Mouse (Mus musculus): Measurements from ENCODE around the gene Gm20388. TPM values are rescaled to one million over a fixed set of nuclear protein-coding genes. Genes with fewer than 3 reads are reported as not detected.

Gene Gm20388
- polyA plus RNA-seq, 1 experiment from 2014 or later: not detected

DNA sequence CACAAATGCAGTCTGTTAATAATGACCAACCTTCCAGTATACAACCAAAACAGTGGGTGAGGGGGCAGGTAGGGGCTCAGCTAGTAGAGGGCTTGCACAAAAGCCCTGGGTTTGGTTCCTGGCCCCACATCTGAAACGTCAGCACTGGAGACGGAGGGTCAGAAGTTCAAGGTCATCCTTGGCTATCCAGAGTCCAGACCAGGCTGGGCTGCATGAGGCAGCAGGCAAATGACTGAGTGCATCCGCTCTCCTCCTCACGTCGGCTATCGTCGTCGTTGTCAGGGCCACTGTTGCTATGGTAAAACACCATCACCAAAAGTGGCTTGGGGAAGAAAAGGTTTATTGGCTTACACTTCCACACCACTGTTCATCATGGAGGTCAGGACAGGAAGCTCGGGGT lies 2503.7 kb downstream of the Gm20388 start:
- no peak overlapping the region for H3K9ac ChIP-seq
- ATAC-seq (ENCODE audit: low read depth) (no peak), DNase-seq (no peak)
- no peaks in the 10 kb centered on the region for H3K9me3 ChIP-seq (replicated peaks)
- peaks cover 8% of the 10 kb centered on the region; the same call in 1 of the 2 replicates for H3K4me1 ChIP-seq (replicated peaks)
- WGBS (ENCODE audit: insufficient replicate concordance): 84% methylated on average over 9 of the region's 9 CpGs
- H3K4me3 ChIP-seq (replicated peaks): no peak overlapping the region
- no peak overlapping the region for H3K27ac ChIP-seq
- no peak overlapping the region for H3K4me2 ChIP-seq
- H3K36me3 ChIP-seq: peaks cover 96% of the 10 kb centered on the region
- H3K27me3 ChIP-seq: no peaks in the 10 kb centered on the region

DNA sequence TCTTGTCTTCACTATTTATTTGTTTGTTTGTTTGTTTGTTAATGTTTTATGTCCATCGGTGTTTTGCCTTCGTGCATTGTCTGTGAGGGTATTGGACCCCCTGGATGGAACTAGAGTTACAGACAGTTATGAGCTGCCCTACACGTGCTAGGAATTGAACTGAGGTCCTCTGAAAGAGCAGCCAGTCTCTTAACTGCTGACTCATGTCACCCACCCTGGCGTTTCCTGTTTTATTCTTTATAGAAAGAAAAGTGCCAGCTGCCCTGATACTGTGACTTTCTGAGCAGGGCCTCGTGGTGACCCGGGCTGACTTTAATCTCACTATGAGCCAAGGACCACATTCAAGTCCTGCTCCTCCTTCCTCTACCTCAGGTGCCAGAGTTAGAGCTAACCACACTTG lies 2504.9 kb downstream of the Gm20388 start:
- 47% methylated on average over 6 of the region's 6 CpGs for WGBS (ENCODE audit: insufficient replicate concordance)
- no peaks in the 10 kb centered on the region for H3K9me3 ChIP-seq (replicated peaks)
- no peaks in the 10 kb centered on the region for H3K27me3 ChIP-seq
- H3K4me2 ChIP-seq: no peak overlapping the region
- no peak overlapping the region for H3K9ac ChIP-seq
- no peak for DNase-seq
- H3K4me1 ChIP-seq (replicated peaks): peaks cover 8% of the 10 kb centered on the region; the same call in 1 of the 2 replicates
- H3K4me3 ChIP-seq (replicated peaks): no peak overlapping the region
- ATAC-seq (ENCODE audit: low read depth): no peak
- H3K36me3 ChIP-seq: peaks cover 83% of the 10 kb centered on the region
- peak overlapping the region; percentile 29 for H3K27ac ChIP-seq

DNA sequence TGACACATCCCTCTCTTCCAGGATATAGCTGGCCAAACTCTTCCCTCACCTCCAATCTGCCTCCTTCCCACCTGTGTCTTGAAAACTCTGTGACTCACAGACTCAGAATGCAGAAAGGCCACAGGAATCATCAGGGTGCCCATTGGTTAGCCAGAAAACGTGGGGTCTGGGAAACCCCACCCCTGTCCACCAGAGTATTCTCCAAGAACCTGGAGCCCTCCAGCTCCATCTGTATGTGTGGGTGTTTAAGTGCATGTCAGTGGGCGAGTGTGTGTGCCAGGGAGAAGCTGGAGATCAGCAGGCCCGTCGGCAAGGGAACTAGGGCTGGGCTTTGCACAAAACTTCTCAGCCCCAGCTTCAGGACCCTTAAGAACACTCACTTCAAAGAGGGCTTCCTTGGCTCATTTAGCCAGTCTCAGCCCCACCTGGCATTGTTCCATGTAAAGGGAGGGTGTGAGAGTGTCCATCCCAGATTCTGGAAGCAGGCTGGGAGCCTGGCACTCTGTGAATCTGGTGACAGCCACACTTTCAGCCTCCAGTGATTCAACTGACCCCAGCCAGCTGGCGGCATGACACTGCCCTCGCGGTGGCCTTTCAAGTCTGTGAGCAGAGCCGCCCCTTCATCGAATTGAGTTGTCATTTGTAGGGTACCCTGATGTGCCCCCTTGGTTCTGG lies 2509.4 kb downstream of the Gm20388 start:
- Histone ChIP-seq H3K4me3 (replicated peaks) (no peak overlapping the region), H3K4me2 (no peak overlapping the region), H3K27me3 (no peaks in the 10 kb centered on the region), H3K9ac (no peak overlapping the region), H3K9me3 (replicated peaks) (no peaks in the 10 kb centered on the region), H3K36me3 (peaks cover 42% of the 10 kb centered on the region), H3K27ac (no peak overlapping the region), H3K4me1 (replicated peaks) (peaks cover 9% of the 10 kb centered on the region; the same call in 1 of the 2 replicates)
- ATAC-seq (ENCODE audit: low read depth): no peak
- 72% methylated on average over 9 of the region's 9 CpGs for WGBS (ENCODE audit: insufficient replicate concordance)
- DNase-seq: no peak

DNA sequence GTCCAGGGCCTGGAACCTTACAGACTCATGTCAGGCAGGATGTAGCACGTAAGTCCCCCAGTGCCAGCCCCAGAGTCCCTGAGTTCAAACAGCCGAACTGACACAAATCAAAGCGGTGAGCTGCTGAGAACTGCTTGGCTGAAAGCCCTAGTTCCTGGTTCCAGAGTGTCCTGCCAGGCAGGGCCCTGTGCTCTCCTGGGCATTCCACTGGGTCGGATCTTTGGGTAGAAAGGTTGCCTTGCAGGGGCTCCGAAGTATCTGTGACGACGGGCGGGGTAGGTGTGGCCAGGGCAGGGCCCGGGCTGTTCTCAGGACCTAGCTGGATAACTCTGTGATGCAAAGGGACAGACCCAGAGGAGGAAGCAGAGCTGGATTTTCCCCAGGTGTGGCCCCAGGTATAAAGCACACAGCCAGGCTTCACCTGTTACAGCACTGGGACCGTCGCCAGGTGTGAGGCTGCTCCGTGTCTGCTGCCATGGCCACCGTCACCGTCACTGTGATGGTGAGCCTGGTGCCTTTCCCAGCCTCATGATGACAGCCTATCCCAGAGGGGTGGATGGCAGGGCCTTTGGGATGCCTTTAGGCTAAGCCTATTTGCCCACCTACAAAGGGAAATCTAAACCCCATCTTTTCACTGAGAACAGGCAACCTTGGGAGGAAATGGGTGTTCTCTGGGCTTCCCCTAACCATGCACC lies 2510.9 kb downstream of the Gm20388 start, which contains the start of gene Il17c:
Il17c (plus strand) TSS at position 645 of the 695 bp plus-strand sequence.
- H3K9me3 ChIP-seq (replicated peaks): no peaks in the 10 kb centered on the region
- ATAC-seq (ENCODE audit: low read depth) (no peak), DNase-seq (no peak)
- peaks cover 39% of the 10 kb centered on the region for H3K36me3 ChIP-seq
- H3K27ac ChIP-seq: no peak within 1 kb of the TSS
- 71% methylated on average over 14 of the region's 14 CpGs for whole genome bisulfite sequencing (ENCODE audit: insufficient replicate concordance)
- no peak within 1 kb of the TSS for H3K4me3 ChIP-seq (replicated peaks)
- H3K4me2 ChIP-seq: no peak within 1 kb of the TSS
- no peaks in the 10 kb centered on the region for H3K27me3 ChIP-seq
- H3K4me1 ChIP-seq (replicated peaks): 0 out of 2 replicates have a peak, but pooled peaks cover 4% of the 10 kb centered on the region
- no peak within 1 kb of the TSS for H3K9ac ChIP-seq

DNA sequence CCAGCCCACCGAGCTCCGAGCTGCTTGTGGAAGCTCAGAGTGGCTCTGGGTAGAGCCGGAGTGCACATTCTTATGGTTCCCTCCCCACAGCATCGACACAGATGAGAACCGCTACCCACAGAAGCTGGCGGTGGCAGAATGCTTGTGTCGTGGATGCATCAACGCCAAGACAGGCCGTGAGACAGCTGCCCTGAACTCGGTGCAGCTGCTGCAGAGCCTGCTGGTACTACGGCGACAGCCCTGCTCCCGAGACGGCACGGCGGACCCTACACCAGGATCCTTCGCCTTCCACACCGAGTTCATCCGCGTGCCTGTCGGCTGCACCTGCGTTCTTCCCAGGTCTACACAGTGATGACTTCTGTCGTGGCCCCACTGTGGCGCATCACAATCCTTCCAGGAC lies 2512.6 kb downstream of the Gm20388 start:
- H3K27me3 ChIP-seq: no peaks in the 10 kb centered on the region
- no peak for DNase-seq
- no peak overlapping the region for H3K27ac ChIP-seq
- 0 out of 2 replicates have a peak, but pooled peaks cover 4% of the 10 kb centered on the region for H3K4me1 ChIP-seq (replicated peaks)
- no peak for ATAC-seq (ENCODE audit: low read depth)
- H3K36me3 ChIP-seq: peaks cover 29% of the 10 kb centered on the region
- 84% methylated on average over 24 of the region's 24 CpGs for WGBS (ENCODE audit: insufficient replicate concordance)
- H3K4me2 ChIP-seq: no peak overlapping the region
- no peak overlapping the region for H3K4me3 ChIP-seq (replicated peaks)
- no peaks in the 10 kb centered on the region for H3K9me3 ChIP-seq (replicated peaks)
- no peak overlapping the region for H3K9ac ChIP-seq

DNA sequence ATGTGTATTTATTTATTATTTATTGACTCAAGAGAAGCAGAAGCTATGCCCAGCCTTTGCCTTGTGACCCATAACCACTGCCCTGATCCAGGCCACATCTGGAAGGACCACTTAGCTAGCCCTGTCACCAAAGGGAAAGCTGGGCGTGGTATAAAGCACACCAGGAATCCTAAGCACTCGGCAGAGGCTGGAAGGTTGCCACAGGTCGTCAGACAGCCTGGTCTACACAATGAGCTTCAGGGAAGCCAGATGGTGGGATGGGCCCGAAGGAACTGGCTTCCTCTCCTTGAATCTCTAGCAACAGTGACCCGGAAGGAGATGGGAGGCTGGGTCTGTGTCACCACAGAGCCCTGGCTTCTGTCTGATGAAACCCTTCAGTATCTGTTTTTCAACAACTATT lies 2513.0 kb downstream of the Gm20388 start:
- no peak overlapping the region for H3K9ac ChIP-seq
- H3K36me3 ChIP-seq: peaks cover 24% of the 10 kb centered on the region
- H3K4me3 ChIP-seq (replicated peaks): no peak overlapping the region
- H3K4me1 ChIP-seq (replicated peaks): 0 out of 2 replicates have a peak, but pooled peaks cover 4% of the 10 kb centered on the region
- H3K27ac ChIP-seq: no peak overlapping the region
- H3K4me2 ChIP-seq: no peak overlapping the region
- ATAC-seq (ENCODE audit: low read depth) (no peak), DNase-seq (no peak)
- H3K27me3 ChIP-seq: no peaks in the 10 kb centered on the region
- H3K9me3 ChIP-seq (replicated peaks): no peaks in the 10 kb centered on the region
- 57% methylated on average over 5 of the region's 5 CpGs for WGBS (ENCODE audit: insufficient replicate concordance)

DNA sequence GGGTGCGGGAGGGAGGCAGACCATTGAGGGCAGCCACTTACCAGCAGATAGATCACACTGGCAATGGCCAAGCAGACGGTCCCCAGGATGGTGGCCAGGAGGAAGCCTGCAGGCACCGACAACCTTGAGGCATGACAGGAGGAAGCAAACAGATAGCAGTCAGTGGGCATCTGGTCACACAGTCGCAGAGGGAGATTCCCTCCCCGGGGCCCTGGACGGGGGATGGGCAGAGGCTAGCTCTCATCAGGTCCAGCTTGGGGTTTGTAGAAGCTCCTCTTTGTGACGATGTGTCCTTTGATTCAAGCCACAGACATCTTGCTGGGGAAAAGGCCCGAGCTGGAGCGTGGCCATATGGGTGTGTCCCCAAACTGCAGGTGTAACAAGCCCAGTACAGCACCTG lies 2515.5 kb downstream of the Gm20388 start:
- H3K4me2 ChIP-seq: no peak overlapping the region
- no peak overlapping the region for H3K9ac ChIP-seq
- no peaks in the 10 kb centered on the region for H3K9me3 ChIP-seq (replicated peaks)
- H3K4me3 ChIP-seq (replicated peaks): no peak overlapping the region
- WGBS (ENCODE audit: insufficient replicate concordance): 50% methylated on average over 9 of the region's 9 CpGs
- H3K27ac ChIP-seq: no peak overlapping the region
- DNase-seq: no peak
- no peak for ATAC-seq (ENCODE audit: low read depth)
- peaks cover 20% of the 10 kb centered on the region for H3K36me3 ChIP-seq
- no peaks in the 10 kb centered on the region for H3K27me3 ChIP-seq
- H3K4me1 ChIP-seq (replicated peaks): peaks cover 15% of the 10 kb centered on the region

DNA sequence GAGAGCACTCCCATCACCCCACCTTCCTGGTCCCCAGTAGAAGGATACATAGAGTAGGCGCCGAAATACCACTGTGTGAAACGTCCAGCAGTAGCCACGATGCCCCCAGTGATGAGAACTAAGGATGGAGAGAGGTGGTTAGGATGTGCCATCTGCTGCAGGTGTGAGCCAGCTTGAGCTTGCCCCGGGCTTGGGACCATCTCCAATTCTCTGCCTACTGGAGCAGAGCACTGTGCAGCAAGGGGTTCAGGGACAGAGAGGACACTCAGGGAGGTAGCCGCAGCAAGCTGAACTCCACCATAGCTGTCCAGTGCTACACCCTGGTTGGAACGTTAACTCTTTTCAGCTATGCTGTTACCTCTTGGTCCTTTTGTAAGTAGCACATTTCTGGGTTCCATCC lies 2517.0 kb downstream of the Gm20388 start:
- WGBS (ENCODE audit: insufficient replicate concordance): 89% methylated on average over 7 of the region's 7 CpGs
- Histone ChIP-seq H3K4me2 (no peak overlapping the region), H3K36me3 (peaks cover 20% of the 10 kb centered on the region), H3K9ac (no peak overlapping the region), H3K4me1 (replicated peaks) (peaks cover 25% of the 10 kb centered on the region), H3K27me3 (peaks cover 12% of the 10 kb centered on the region; the same call in 1 of the 2 replicates), H3K4me3 (replicated peaks) (no peak overlapping the region), H3K9me3 (replicated peaks) (no peaks in the 10 kb centered on the region), H3K27ac (no peak overlapping the region)
- ATAC-seq (ENCODE audit: low read depth) (no peak), DNase-seq (no peak)

DNA sequence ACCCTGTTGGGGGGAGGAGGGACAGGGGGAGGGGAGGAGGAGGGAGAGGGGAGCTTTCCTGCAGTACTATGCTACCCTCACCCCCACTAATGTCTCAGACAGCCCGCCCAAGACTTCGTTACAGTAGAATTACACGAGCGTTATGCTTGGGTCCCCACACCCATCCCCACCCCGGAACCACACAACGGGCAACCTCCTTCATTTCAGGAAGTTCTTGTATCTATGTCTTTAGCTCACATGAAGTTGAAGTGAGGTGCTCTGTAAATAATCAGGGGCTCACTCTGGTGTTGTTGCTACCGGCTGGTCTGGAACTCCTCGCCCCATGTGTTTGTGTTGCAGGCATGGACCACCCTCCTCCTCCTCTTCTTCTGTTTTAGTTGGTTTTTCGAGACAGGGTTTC lies 2517.5 kb downstream of the Gm20388 start:
- ATAC-seq (ENCODE audit: low read depth): no peak
- Histone ChIP-seq H3K27me3 (peaks cover 13% of the 10 kb centered on the region; the same call in 1 of the 2 replicates), H3K9ac (no peak overlapping the region), H3K4me3 (replicated peaks) (no peak overlapping the region), H3K36me3 (peaks cover 20% of the 10 kb centered on the region), H3K9me3 (replicated peaks) (no peaks in the 10 kb centered on the region), H3K27ac (no peak overlapping the region), H3K4me2 (no peak overlapping the region), H3K4me1 (replicated peaks) (peaks cover 31% of the 10 kb centered on the region)
- 58% methylated on average over 9 of the region's 9 CpGs for WGBS (ENCODE audit: insufficient replicate concordance)
- no peak for DNase-seq

DNA sequence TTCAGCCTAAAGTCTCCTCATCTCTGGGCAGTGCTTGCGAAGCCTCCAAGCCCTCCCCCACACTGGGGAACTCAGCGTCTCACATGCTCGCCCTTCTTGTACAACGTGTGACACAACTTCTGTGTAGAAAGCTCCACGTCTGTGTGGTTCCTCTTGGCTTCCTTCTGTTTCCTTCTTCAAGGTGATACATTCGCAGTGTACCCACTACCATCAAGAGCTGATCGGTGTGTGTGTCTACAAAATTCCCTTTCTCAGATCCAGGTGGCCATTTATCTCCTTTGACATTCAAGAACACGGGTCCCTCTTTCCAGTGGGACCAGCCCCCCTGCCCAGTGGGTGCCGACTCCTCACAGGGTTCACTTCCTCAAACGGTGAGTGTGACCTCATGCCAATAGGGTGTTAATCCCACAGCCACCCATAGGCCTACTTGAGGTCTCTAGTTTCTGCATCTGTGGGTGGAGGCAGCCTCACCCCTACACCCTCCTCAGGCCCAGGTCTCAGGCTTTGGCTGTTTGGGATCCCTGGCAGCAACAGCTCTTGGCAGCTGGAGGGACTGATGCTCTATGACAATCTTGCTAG lies 2519.5 kb downstream of the Gm20388 start:
- Histone ChIP-seq H3K27me3 (peaks cover 13% of the 10 kb centered on the region; the same call in 1 of the 2 replicates), H3K4me1 (replicated peaks) (peaks cover 33% of the 10 kb centered on the region), H3K4me2 (0 out of 2 replicates have a peak overlapping the region, but pooled peaks have one; percentile 85), H3K27ac (peak overlapping the region; percentile 6; the same call in 1 of the 2 replicates), H3K9me3 (replicated peaks) (no peaks in the 10 kb centered on the region), H3K4me3 (replicated peaks) (no peak overlapping the region), H3K36me3 (peaks cover 24% of the 10 kb centered on the region), H3K9ac (no peak overlapping the region)
- 44% methylated on average over 10 of the region's 10 CpGs for WGBS (ENCODE audit: insufficient replicate concordance)
- DNase-seq (no peak), ATAC-seq (ENCODE audit: low read depth) (no peak)

DNA sequence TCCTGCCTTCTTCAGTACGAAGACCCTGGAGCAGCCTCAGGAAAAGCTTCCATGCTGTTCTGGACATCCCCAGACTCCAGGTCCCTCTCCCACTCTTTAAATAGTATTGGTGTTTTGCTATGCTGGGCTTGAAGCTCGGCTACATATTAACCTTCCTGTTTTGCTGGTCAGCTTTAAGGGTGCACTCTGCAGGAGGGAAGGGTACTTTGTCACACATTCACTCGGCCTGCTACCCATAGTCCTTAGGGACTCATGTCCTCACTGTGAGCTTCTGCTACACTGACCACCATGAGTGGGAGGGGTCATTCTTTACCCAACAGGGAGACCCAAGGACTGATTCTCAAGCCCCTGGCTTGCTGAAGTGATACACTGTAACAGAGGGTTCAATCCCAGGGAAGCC lies 2520.0 kb downstream of the Gm20388 start:
- no peak overlapping the region for H3K9ac ChIP-seq
- ATAC-seq (ENCODE audit: low read depth): no peak
- peaks cover 13% of the 10 kb centered on the region; the same call in 1 of the 2 replicates for H3K27me3 ChIP-seq
- peak overlapping the region; percentile 6 for H3K27ac ChIP-seq
- H3K4me2 ChIP-seq: 0 out of 2 replicates have a peak overlapping the region, but pooled peaks have one; percentile 85
- 56% methylated on average over 3 of the region's 3 CpGs for WGBS (ENCODE audit: insufficient replicate concordance)
- H3K36me3 ChIP-seq: peaks cover 25% of the 10 kb centered on the region
- H3K4me3 ChIP-seq (replicated peaks): no peak overlapping the region
- DNase-seq: no peak
- H3K4me1 ChIP-seq (replicated peaks): peaks cover 33% of the 10 kb centered on the region
- 0 out of 2 replicates have a peak, but pooled peaks cover 4% of the 10 kb centered on the region for H3K9me3 ChIP-seq (replicated peaks)

All from liver, embryonic 13.5 days (tissue).